Mouse (Mus musculus): Measurements from ENCODE around the gene Kcnk18. TPM values are rescaled to one million over a fixed set of nuclear protein-coding genes. Genes with fewer than 3 reads are reported as not detected.

Gene Kcnk18
- polyA plus RNA-seq, 1 experiment from 2014 or later = not detected

DNA sequence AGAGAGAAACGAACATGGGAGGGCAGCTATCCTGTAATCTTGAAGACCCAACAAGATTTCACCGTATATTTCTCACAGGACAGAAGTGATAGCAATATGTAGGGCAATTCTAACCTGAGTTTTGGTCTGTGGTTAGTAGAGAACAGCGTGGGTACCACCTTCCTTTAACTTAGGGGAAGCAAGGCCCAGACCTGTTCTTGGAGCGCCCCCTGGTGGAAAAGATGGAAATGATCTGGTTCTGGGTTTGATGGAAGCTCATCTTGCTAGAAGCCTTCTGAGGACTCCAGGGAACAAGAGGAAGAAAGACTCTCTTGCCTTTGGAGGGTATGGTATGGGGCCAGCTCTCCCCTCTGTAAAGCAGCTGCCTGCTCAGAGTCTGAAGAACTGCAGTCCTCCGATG lies 10.5 kb upstream of the Kcnk18 start:
- 27% methylated on average over 5 of the region's 5 CpGs for WGBS
- 0 out of 2 replicates have a peak, but pooled peaks have one; percentile 17 for ATAC-seq (ENCODE audit: low read depth)
- no peaks in the 10 kb centered on the region for H3K36me3 ChIP-seq (ENCODE audit: control insufficient read depth, insufficient read depth, low read length)
- no peak overlapping the region for H3K9ac ChIP-seq (replicated peaks; ENCODE audit: low read depth, low read length)
- H3K27ac ChIP-seq (ENCODE audit: low read depth, low read length) = no peak overlapping the region
- no peak overlapping the region for H3K4me3 ChIP-seq (ENCODE audit: low read depth, low read length)
- no peaks in the 10 kb centered on the region for H3K4me1 ChIP-seq (ENCODE audit: control insufficient read depth, insufficient read depth, low read length)
- no peak overlapping the region for H3K4me2 ChIP-seq (ENCODE audit: low read depth, low read length)
- no peaks in the 10 kb centered on the region; the same call in 1 of the 2 replicates for H3K27me3 ChIP-seq (ENCODE audit: control insufficient read depth, insufficient read depth, low read length)
- H3K9me3 ChIP-seq (ENCODE audit: control insufficient read depth, low read length) = no peaks in the 10 kb centered on the region

DNA sequence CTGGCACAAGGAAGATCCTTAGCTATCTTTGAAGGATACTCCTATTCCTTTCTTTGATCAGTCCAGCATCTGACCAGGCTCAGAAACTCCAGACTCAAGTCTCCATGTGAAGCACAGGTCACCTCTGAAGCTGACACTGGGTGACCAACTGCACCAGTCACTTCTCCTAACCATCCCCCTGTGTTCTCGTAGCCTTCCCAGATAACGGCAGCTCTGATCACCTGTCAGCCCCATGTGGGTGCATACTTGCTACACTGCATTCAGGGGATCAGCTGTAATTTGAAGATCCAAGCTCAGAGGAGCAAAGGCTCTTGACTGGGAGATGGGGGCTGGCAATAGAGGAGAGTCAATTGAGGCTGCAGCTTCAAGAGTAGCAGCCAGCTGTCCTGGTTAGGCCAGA lies 10.0 kb upstream of the Kcnk18 start:
- Histone ChIP-seq H3K9ac (replicated peaks; ENCODE audit: low read depth, low read length) (no peak overlapping the region), H3K4me3 (ENCODE audit: low read depth, low read length) (no peak overlapping the region), H3K27ac (ENCODE audit: low read depth, low read length) (no peak overlapping the region), H3K4me2 (ENCODE audit: low read depth, low read length) (no peak overlapping the region), H3K27me3 (ENCODE audit: control insufficient read depth, insufficient read depth, low read length) (no peaks in the 10 kb centered on the region; the same call in 1 of the 2 replicates), H3K36me3 (ENCODE audit: control insufficient read depth, insufficient read depth, low read length) (no peaks in the 10 kb centered on the region), H3K9me3 (ENCODE audit: control insufficient read depth, low read length) (no peaks in the 10 kb centered on the region), H3K4me1 (ENCODE audit: control insufficient read depth, insufficient read depth, low read length) (no peaks in the 10 kb centered on the region)
- 71% methylated on average over 2 of the region's 2 CpGs for WGBS
- no peak for ATAC-seq (ENCODE audit: low read depth)

DNA sequence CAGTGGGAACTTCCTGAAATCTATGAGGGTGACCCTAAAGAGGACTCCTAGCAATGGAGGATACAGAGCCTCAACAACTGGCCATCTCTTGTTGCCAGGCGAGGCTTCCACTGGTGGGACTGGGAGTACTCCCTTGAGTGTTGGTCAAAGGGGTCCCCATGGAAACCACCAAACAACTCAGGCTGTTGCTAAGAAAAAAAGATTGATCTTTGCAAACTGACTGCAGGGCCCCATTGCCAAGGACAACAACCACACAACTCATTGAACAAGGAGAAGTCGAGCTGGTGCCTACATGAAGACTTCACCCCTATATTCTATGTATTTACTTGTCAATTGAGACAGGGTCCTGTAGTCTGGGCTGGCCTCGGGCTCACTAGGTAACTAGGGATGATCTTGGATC lies 2.1 kb upstream of the Kcnk18 start:
- no peaks in the 10 kb centered on the region for H3K4me1 ChIP-seq (ENCODE audit: control insufficient read depth, insufficient read depth, low read length)
- H3K4me3 ChIP-seq (ENCODE audit: low read depth, low read length) = no peak overlapping the region
- WGBS = 61% methylated on average over 3 of the region's 3 CpGs
- H3K9me3 ChIP-seq (ENCODE audit: control insufficient read depth, low read length) = no peaks in the 10 kb centered on the region
- ATAC-seq (ENCODE audit: low read depth) = no peak
- no peak overlapping the region for H3K9ac ChIP-seq (replicated peaks; ENCODE audit: low read depth, low read length)
- no peak overlapping the region for H3K27ac ChIP-seq (ENCODE audit: low read depth, low read length)
- H3K36me3 ChIP-seq (ENCODE audit: control insufficient read depth, insufficient read depth, low read length) = no peaks in the 10 kb centered on the region
- H3K27me3 ChIP-seq (ENCODE audit: control insufficient read depth, insufficient read depth, low read length) = no peaks in the 10 kb centered on the region
- H3K4me2 ChIP-seq (ENCODE audit: low read depth, low read length) = no peak overlapping the region

DNA sequence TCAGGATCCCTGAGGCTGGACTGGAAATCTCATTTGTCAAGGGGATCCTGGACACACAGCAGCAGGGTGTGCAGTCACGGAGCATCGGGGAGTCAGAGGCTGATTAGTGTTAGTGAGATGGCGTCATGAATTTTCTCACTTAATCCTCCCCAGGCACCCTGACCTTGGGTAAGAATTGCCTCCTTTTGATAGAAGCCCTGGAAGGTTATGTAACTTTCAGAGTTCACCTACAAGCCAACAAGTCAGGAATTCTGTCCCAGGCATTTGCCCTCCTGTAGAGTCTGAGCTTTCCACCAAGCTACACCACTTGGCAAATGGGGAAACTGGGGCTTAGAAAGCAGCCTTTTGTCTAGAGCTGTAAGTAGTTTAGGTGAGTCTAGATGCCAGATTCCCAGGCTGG lies 2.1 kb downstream of the Kcnk18 start:
- ATAC-seq (ENCODE audit: low read depth) = no peak
- Histone ChIP-seq H3K4me2 (ENCODE audit: low read depth, low read length) (no peak overlapping the region), H3K4me1 (ENCODE audit: control insufficient read depth, insufficient read depth, low read length) (no peaks in the 10 kb centered on the region), H3K9me3 (ENCODE audit: control insufficient read depth, low read length) (no peaks in the 10 kb centered on the region), H3K9ac (replicated peaks; ENCODE audit: low read depth, low read length) (no peak overlapping the region), H3K27ac (ENCODE audit: low read depth, low read length) (no peak overlapping the region), H3K36me3 (ENCODE audit: control insufficient read depth, insufficient read depth, low read length) (no peaks in the 10 kb centered on the region), H3K4me3 (ENCODE audit: low read depth, low read length) (no peak overlapping the region), H3K27me3 (ENCODE audit: control insufficient read depth, insufficient read depth, low read length) (no peaks in the 10 kb centered on the region)
- 60% methylated on average over 3 of the region's 3 CpGs for WGBS

DNA sequence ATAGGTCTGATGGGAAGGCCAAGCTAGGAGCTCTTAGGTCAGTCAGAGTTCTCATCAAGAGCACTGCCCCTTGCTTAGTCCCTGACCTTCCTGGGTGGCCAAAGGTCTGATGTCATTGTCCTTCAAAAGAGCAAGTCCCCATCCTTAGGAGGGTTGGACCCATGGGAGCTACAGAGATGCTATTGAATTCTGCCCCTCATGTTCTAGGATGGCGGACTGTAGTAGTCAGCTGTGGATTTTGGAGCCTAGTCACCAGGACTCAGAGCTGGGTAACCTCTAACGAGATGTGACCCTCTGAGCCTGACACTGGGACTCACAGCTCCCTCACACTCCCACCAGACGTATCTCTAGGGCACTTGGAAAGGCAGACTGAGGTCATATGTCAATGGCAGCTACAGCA lies 9.4 kb downstream of the Kcnk18 start:
- H3K4me1 ChIP-seq (ENCODE audit: control insufficient read depth, insufficient read depth, low read length) = no peaks in the 10 kb centered on the region
- no peaks in the 10 kb centered on the region for H3K36me3 ChIP-seq (ENCODE audit: control insufficient read depth, insufficient read depth, low read length)
- H3K9ac ChIP-seq (replicated peaks; ENCODE audit: low read depth, low read length) = no peak overlapping the region
- H3K27ac ChIP-seq (ENCODE audit: low read depth, low read length) = no peak overlapping the region
- no peak overlapping the region for H3K4me2 ChIP-seq (ENCODE audit: low read depth, low read length)
- 83% methylated on average over 3 of the region's 3 CpGs for WGBS
- no peak for ATAC-seq (ENCODE audit: low read depth)
- no peak overlapping the region for H3K4me3 ChIP-seq (ENCODE audit: low read depth, low read length)
- no peaks in the 10 kb centered on the region for H3K27me3 ChIP-seq (ENCODE audit: control insufficient read depth, insufficient read depth, low read length)
- no peaks in the 10 kb centered on the region for H3K9me3 ChIP-seq (ENCODE audit: control insufficient read depth, low read length)

DNA sequence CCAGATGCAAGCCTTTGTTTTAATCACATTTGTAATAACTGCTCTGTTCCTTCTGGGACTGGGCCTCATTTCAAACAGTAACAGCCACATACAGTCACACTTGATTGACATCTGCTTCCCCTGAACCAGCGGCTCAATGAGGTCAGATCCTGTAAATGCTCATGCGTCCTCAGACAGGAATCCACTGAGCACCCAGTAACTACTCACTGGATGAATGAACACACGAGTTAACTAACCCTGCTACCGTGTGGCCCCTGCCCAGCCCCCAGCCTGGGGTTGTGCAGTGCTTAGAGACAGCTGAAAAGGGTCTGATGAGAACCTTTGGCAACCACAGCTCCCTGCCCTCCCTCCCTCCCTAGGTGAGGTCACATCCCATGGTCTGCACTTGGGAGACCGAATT lies 13.8 kb downstream of the Kcnk18 start:
- Histone ChIP-seq H3K27ac (ENCODE audit: low read depth, low read length) (no peak overlapping the region), H3K4me1 (ENCODE audit: control insufficient read depth, insufficient read depth, low read length) (no peaks in the 10 kb centered on the region), H3K4me2 (ENCODE audit: low read depth, low read length) (no peak overlapping the region), H3K36me3 (ENCODE audit: control insufficient read depth, insufficient read depth, low read length) (no peaks in the 10 kb centered on the region), H3K4me3 (ENCODE audit: low read depth, low read length) (no peak overlapping the region), H3K27me3 (ENCODE audit: control insufficient read depth, insufficient read depth, low read length) (no peaks in the 10 kb centered on the region), H3K9ac (replicated peaks; ENCODE audit: low read depth, low read length) (no peak overlapping the region), H3K9me3 (ENCODE audit: control insufficient read depth, low read length) (no peaks in the 10 kb centered on the region)
- no peak for ATAC-seq (ENCODE audit: low read depth)
- 64% methylated on average over 5 of the region's 5 CpGs for WGBS

DNA sequence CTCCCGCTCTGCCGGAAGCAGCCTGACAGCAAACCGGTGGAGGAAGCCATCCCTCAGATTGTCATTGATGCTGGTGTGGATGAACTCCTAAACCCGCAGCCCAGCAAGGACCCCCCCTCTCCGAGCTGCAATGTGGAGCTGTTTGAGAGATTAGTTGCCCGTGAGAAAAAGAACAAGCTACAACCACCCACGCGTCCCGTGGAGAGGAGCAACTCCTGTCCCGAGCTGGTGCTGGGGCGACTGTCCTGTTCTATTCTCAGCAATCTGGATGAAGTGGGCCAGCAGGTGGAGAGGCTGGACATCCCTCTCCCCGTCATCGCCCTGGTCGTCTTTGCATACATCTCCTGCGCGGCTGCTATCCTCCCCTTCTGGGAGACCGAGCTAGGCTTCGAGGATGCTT lies 16.0 kb downstream of the Kcnk18 start:
- ATAC-seq (ENCODE audit: low read depth) = no peak
- H3K27me3 ChIP-seq (ENCODE audit: control insufficient read depth, insufficient read depth, low read length) = no peaks in the 10 kb centered on the region
- no peak overlapping the region for H3K27ac ChIP-seq (ENCODE audit: low read depth, low read length)
- H3K36me3 ChIP-seq (ENCODE audit: control insufficient read depth, insufficient read depth, low read length) = no peaks in the 10 kb centered on the region
- no peaks in the 10 kb centered on the region for H3K4me1 ChIP-seq (ENCODE audit: control insufficient read depth, insufficient read depth, low read length)
- WGBS = 91% methylated on average over 18 of the region's 18 CpGs
- no peak overlapping the region for H3K9ac ChIP-seq (replicated peaks; ENCODE audit: low read depth, low read length)
- no peak overlapping the region for H3K4me3 ChIP-seq (ENCODE audit: low read depth, low read length)
- no peak overlapping the region for H3K4me2 ChIP-seq (ENCODE audit: low read depth, low read length)
- H3K9me3 ChIP-seq (ENCODE audit: control insufficient read depth, low read length) = no peaks in the 10 kb centered on the region

DNA sequence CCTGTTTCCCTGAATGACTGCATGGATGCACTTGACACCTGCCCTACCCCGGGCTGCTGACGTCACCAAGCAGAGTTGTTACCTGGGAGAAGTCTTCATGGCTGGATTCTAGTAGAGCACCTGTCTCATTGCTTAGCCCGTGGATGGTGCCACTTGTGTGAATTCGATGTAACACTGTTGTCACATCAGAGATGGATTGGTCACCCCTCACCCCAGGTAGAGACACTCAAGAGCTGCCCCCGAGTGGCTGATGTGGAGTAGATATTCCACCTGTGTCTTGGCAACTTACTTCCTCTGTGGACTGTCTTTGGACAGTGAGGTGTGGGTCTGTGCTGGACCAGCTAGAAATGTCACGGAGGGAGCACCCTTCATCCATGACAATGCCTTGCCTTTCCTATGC lies 17.0 kb downstream of the Kcnk18 start:
- Histone ChIP-seq H3K4me3 (ENCODE audit: low read depth, low read length) (no peak overlapping the region), H3K9ac (replicated peaks; ENCODE audit: low read depth, low read length) (no peak overlapping the region), H3K27ac (ENCODE audit: low read depth, low read length) (no peak overlapping the region), H3K4me2 (ENCODE audit: low read depth, low read length) (no peak overlapping the region), H3K36me3 (ENCODE audit: control insufficient read depth, insufficient read depth, low read length) (no peaks in the 10 kb centered on the region), H3K27me3 (ENCODE audit: control insufficient read depth, insufficient read depth, low read length) (no peaks in the 10 kb centered on the region), H3K4me1 (ENCODE audit: control insufficient read depth, insufficient read depth, low read length) (no peaks in the 10 kb centered on the region), H3K9me3 (ENCODE audit: control insufficient read depth, low read length) (no peaks in the 10 kb centered on the region)
- no peak for ATAC-seq (ENCODE audit: low read depth)
- 81% methylated on average over 6 of the region's 6 CpGs for WGBS

DNA sequence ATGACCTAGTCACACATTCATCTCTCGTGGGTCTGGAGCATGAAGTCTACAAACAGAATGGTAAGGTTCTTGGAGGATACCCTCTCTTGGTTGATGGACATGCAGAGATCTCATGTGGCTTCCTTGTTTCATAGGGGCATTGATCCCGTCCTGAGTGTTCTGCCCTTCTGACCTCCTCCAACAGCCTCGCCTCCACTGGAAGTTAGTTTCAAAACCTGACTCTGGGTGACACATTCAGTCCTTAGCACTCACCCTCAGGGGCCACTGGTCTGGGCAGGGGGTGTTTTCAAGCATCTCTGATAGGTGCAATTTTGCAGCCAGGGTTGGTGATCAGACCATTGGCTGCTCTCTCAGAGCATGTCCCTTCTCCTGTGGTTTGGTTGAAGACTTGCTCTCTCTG lies 19.6 kb downstream of the Kcnk18 start:
- ATAC-seq (ENCODE audit: low read depth) = no peak
- Histone ChIP-seq H3K4me2 (ENCODE audit: low read depth, low read length) (no peak overlapping the region), H3K27me3 (ENCODE audit: control insufficient read depth, insufficient read depth, low read length) (no peaks in the 10 kb centered on the region), H3K27ac (ENCODE audit: low read depth, low read length) (no peak overlapping the region), H3K4me1 (ENCODE audit: control insufficient read depth, insufficient read depth, low read length) (no peaks in the 10 kb centered on the region), H3K4me3 (ENCODE audit: low read depth, low read length) (no peak overlapping the region), H3K36me3 (ENCODE audit: control insufficient read depth, insufficient read depth, low read length) (no peaks in the 10 kb centered on the region), H3K9me3 (ENCODE audit: control insufficient read depth, low read length) (no peaks in the 10 kb centered on the region), H3K9ac (replicated peaks; ENCODE audit: low read depth, low read length) (no peak overlapping the region)
- 81% methylated on average over 3 of the region's 3 CpGs for WGBS
